Mouse (Mus musculus) midbrain, postnatal 0 days (tissue): ENCODE data around the gene Xrcc6. TPM values are rescaled to one million over a fixed set of nuclear protein-coding genes. Genes with fewer than 3 reads are reported as not detected.
A peak's percentile ranks its signal among the peaks of the same experiment; 100 is the strongest.

Source experiments
- ATAC-seq: fragments of 200-750 bp; cut with Nextera tagmentation; 2 replicates; pipeline ENCODE4 v1.8.0; 2017; ENCODE audit warnings: moderate number of reproducible peaks, mild to moderate bottlenecking, moderate TSS enrichment, moderate library complexity; ENCODE audit not compliant: low FRiP score
- DNase-seq: peaks from one replicate; pipeline ENCODE4 v3.0.0-alpha.2; 2015; ENCODE audit warnings: low spot score
- H3K27ac ChIP-seq: fragments of 300-500 bp; sonication (generic); 2 replicates; pipeline ENCODE4 v1.5.1; 2014; ENCODE audit warnings: low read depth, mild to moderate bottlenecking, low read length, mixed read lengths
- H3K27me3 ChIP-seq: fragments of 300-500 bp; sonication (generic); 2 replicates; pipeline ENCODE4 v1.6.1; 2014; ENCODE audit warnings: low read length, control low read depth, mixed read lengths; ENCODE audit not compliant: insufficient read depth
- H3K36me3 ChIP-seq: fragments of 300-500 bp; sonication (generic); 2 replicates; pipeline ENCODE4 v1.6.1; 2014; ENCODE audit warnings: low read length, control low read depth, mixed read lengths; ENCODE audit not compliant: insufficient read depth
- H3K4me1 ChIP-seq: fragments of 300-500 bp; sonication (generic); 2 replicates; pipeline ENCODE4 v1.6.1; 2014; ENCODE audit warnings: mild to moderate bottlenecking, control low read depth, antibody characterized with exemption, low read length, mixed read lengths; ENCODE audit not compliant: insufficient read depth
- H3K4me2 ChIP-seq: fragments of 300-500 bp; sonication (generic); 2 replicates; pipeline ENCODE4 v1.6.1; 2014; ENCODE audit warnings: low read depth, mild to moderate bottlenecking, low read length, mixed read lengths; ENCODE audit not compliant: poor library complexity, severe bottlenecking
- H3K4me3 ChIP-seq: fragments of 300-500 bp; sonication (generic); 2 replicates; pipeline ENCODE4 v1.5.1; 2014; ENCODE audit warnings: low read depth, mild to moderate bottlenecking, low read length, moderate library complexity
- H3K9ac ChIP-seq: fragments of 300-500 bp; sonication (generic); replicated peaks from 2 replicates; pipeline ENCODE4 v1.6.1; 2014; ENCODE audit warnings: mild to moderate bottlenecking, low read length, moderate library complexity, mixed read lengths; ENCODE audit not compliant: poor library complexity, severe bottlenecking
- H3K9me3 ChIP-seq: fragments of 300-500 bp; sonication (generic); 2 replicates; pipeline ENCODE4 v1.6.1; 2016; ENCODE audit warnings: low read length, control low read depth
- CTCF ChIP-seq: IDR thresholded peaks from 2 replicates; pipeline ENCODE4 v1.5.1; 2016; ENCODE audit warnings: antibody characterized with exemption, mild to moderate bottlenecking
- WGBS: fragments of 180-500 bp; shearing (Covaris S2); extraction: QIAGEN DNeasy Blood & Tissue Kit; methylation state at CpG from one replicate; pipeline ENCODE4 v1.1.7; 2014; 5-methylcytosine and 5-hydroxymethylcytosine counted together
- polyA plus RNA-seq: library from polyadenylated mRNA; unstranded; fragments of >200 nt; fragmentation: Nextera tagmentation; extraction: Ambion mirVana; gene quantifications from 2 replicates; pipeline ENCODE4 v1.2.1, GENCODE M21; 2015
- total RNA-seq: library from RNA; depleted of rRNA; stranded (reverse); fragments of >200 nt; gene quantifications from 2 replicates; pipeline ENCODE4 v1.2.3, GENCODE M21; 2014

Xrcc6 gene
- total and polyA plus RNA-seq, 2 experiments from 2014 or later, result 23.2 to 25.6 TPM

GRCm38 (mm10) chr15:81982173-81982572 lies 5.5 kb upstream of the Xrcc6 start:
- no peak for TF ChIP-seq CTCF
- WGBS, result 61% methylated on average over 1 of the region's 1 CpGs
- no peak overlapping the region for H3K4me3 ChIP-seq
- no peak overlapping the region for H3K4me2 ChIP-seq
- H3K9ac ChIP-seq, result no peak overlapping the region
- no peaks in the 10 kb centered on the region for H3K36me3 ChIP-seq
- no peak overlapping the region for H3K27ac ChIP-seq
- no peaks in the 10 kb centered on the region for H3K4me1 ChIP-seq
- no peaks in the 10 kb centered on the region for H3K27me3 ChIP-seq
- no peaks in the 10 kb centered on the region for H3K9me3 ChIP-seq
- ATAC-seq, result no peak
- DNase-seq, result no peak

- no peak for TF ChIP-seq CTCF
- no peaks in the 10 kb centered on the region for H3K4me1 ChIP-seq
- 53% methylated on average over 2 of the region's 2 CpGs for WGBS
- ATAC-seq (0 out of 2 replicates have a peak, but pooled peaks have one; percentile 34), DNase-seq (peak; percentile 44)
- no peak overlapping the region for H3K4me2 ChIP-seq
- no peak overlapping the region for H3K4me3 ChIP-seq
- no peak overlapping the region for H3K9ac ChIP-seq
- no peaks in the 10 kb centered on the region for H3K27me3 ChIP-seq
- H3K9me3 ChIP-seq, result no peaks in the 10 kb centered on the region
- H3K36me3 ChIP-seq, result no peaks in the 10 kb centered on the region
- 0 out of 2 replicates have a peak overlapping the region, but pooled peaks have one; percentile 38 for H3K27ac ChIP-seq
Measured at GRCm38 (mm10) chr15:81985267-81986161, 2.1 kb upstream of the Xrcc6 start.

GRCm38 (mm10) chr15:81989371-81990062 lies 1.9 kb downstream of the Xrcc6 start:
- Histone ChIP-seq H3K27me3 (no peaks in the 10 kb centered on the region), H3K27ac (no peak overlapping the region), H3K4me1 (no peaks in the 10 kb centered on the region), H3K4me2 (no peak overlapping the region), H3K4me3 (no peak overlapping the region), H3K36me3 (peaks cover 16% of the 10 kb centered on the region), H3K9ac (no peak overlapping the region), H3K9me3 (no peaks in the 10 kb centered on the region)
- TF ChIP-seq CTCF, result peak; percentile 86
- WGBS, result 35% methylated on average over 11 of the region's 11 CpGs
- peak; percentile 66; the same call in 1 of the 2 replicates for ATAC-seq
- peak; percentile 96 for DNase-seq

GRCm38 (mm10) chr15:81990549-81990948 lies 2.9 kb downstream of the Xrcc6 start:
- no peak for DNase-seq
- 58% methylated on average over 7 of the region's 7 CpGs for WGBS
- H3K36me3 ChIP-seq, result peaks cover 22% of the 10 kb centered on the region
- H3K4me2 ChIP-seq, result no peak overlapping the region
- no peak overlapping the region for H3K27ac ChIP-seq
- TF ChIP-seq CTCF, result no peak
- no peaks in the 10 kb centered on the region for H3K4me1 ChIP-seq
- no peak overlapping the region for H3K4me3 ChIP-seq
- H3K27me3 ChIP-seq, result no peaks in the 10 kb centered on the region
- ATAC-seq, result no peak
- H3K9me3 ChIP-seq, result no peaks in the 10 kb centered on the region
- H3K9ac ChIP-seq, result no peak overlapping the region

- no peaks in the 10 kb centered on the region for H3K9me3 ChIP-seq
- DNase-seq (no peak), ATAC-seq (no peak)
- H3K36me3 ChIP-seq, result peaks cover 50% of the 10 kb centered on the region
- H3K4me2 ChIP-seq, result no peak overlapping the region
- 83% methylated on average over 6 of the region's 6 CpGs for WGBS
- H3K9ac ChIP-seq, result no peak overlapping the region
- no peak for TF ChIP-seq CTCF
- no peak overlapping the region for H3K4me3 ChIP-seq
- no peak overlapping the region for H3K27ac ChIP-seq
- no peaks in the 10 kb centered on the region for H3K4me1 ChIP-seq
- H3K27me3 ChIP-seq, result no peaks in the 10 kb centered on the region
Measured at GRCm38 (mm10) chr15:81993992-81994391, 6.4 kb downstream of the Xrcc6 start.

- H3K9ac ChIP-seq, result no peak overlapping the region
- H3K4me2 ChIP-seq, result no peak overlapping the region
- no peak for ATAC-seq
- DNase-seq, result no peak
- H3K9me3 ChIP-seq, result no peaks in the 10 kb centered on the region
- peaks cover 18% of the 10 kb centered on the region for H3K36me3 ChIP-seq
- no peaks in the 10 kb centered on the region for H3K4me1 ChIP-seq
- no peak overlapping the region for H3K27ac ChIP-seq
- WGBS, result 93% methylated on average over 8 of the region's 8 CpGs
- no peak for TF ChIP-seq CTCF
- no peaks in the 10 kb centered on the region for H3K27me3 ChIP-seq
- H3K4me3 ChIP-seq, result no peak overlapping the region
Measured at GRCm38 (mm10) chr15:82004257-82004656, 16.6 kb downstream of the Xrcc6 start.
